Mouse (Mus musculus) liver, postnatal 0 days (tissue): ENCODE data around the gene 4930432M17Rik.

Experiments used
- CTCF ChIP-seq: sonication (generic); IDR thresholded peaks from 2 replicates; pipeline ENCODE4 v1.5.1; 2016; ENCODE audit warnings: antibody characterized with exemption, low read depth
- EP300 ChIP-seq: IDR thresholded peaks from 2 replicates; pipeline ENCODE4 v1.6.1; 2016; ENCODE audit warnings: antibody characterized with exemption, low read depth, mild to moderate bottlenecking

DNA sequence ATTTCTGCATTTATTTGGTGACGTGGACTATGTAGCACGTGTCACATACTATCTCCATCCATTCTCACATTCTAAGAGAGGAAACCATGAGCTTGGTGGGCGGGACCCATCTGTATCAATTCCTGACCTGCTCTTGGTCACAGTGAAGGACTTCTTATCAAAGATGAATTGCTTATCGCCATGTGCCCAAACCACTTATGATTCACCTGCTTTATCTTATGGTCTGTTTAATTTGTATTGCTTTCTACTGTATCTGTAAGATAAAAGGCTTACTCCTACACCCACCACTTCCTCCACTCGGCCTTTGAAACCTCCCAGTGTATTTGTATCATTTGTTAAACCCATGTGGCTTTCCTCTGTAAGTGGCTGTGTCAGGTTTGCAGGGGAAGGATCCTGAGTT lies 18.5 kb downstream of the 4930432M17Rik start:
- TF ChIP-seq CTCF (no peak), EP300 (no peak)
